In the genomic region with DNA sequence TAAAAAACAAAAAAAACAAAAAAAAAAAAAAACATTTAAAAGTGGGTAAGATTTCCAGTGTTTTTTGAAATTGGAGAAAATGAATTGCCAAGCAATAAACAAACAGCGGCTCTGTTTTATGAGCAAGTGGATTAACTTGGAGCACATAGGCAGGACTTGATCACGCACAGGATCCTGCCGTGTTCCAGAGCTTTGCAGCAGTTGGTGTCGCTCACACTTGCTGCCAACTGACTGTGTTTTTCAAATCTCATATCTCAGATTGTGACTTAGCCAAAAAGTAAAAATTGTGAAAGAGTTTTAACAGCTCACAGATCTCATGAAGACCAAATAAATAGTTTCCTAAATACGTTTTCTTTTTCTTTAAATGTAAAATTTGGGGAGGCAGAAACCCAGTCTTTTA, we compare ENCODE assay signal across 18 mouse cellular contexts.
A peak's percentile ranks its signal among the peaks of the same experiment; 100 is the strongest.
DNase-seq lines count a peak whose midpoint lies in the region; ATAC-seq and TF ChIP-seq lines count a peak whose summit lies in the region.
"Had no signal": no experiment of that assay in that cellular context is flagged by ENCODE, and none has a peak within 500 bp of the region (broad histone marks: within the 10 kb centered on the region; RNA-seq: fewer than 3 reads in every experiment).

No protein-coding gene starts in this region.

- intact Hi-C loops in heart, postnatal 10 days (cut with DNase I): no loop called here

- H3K27ac ChIP-seq in lung, postnatal 0 days (ENCODE audit: low read length): no peak overlapping the region
- H3K27ac ChIP-seq in hindbrain, embryonic 13.5 days: no peak overlapping the region
- no peak overlapping the region for H3K27ac ChIP-seq in kidney, embryonic 14.5 days (ENCODE audit: low read depth, low read length)
- H3K27ac ChIP-seq: embryonic facial prominence, embryonic 10.5 days; heart, embryonic 15.5 days; hindbrain, embryonic 10.5 days; hindbrain, embryonic 15.5 days had no signal

- no peaks in the 10 kb centered on the region for H3K4me1 ChIP-seq in lung, postnatal 0 days (ENCODE audit: insufficient read depth, low read depth, low read length)
- no peaks in the 10 kb centered on the region for H3K4me1 ChIP-seq in hindbrain, embryonic 13.5 days (replicated peaks)
- no peaks in the 10 kb centered on the region for H3K4me1 ChIP-seq in kidney, embryonic 14.5 days (ENCODE audit: control insufficient read depth, insufficient read depth, low read length)
- H3K4me1 ChIP-seq: embryonic facial prominence, embryonic 10.5 days; heart, embryonic 15.5 days; hindbrain, embryonic 10.5 days; hindbrain, embryonic 15.5 days had no signal

- no peak for TF ChIP-seq CTCF in lung, postnatal 0 days (IDR thresholded peaks at IDR 0.05)

- H3K36me3 ChIP-seq in lung, postnatal 0 days (ENCODE audit: insufficient read depth, low read length): no peaks in the 10 kb centered on the region
- no peaks in the 10 kb centered on the region for H3K36me3 ChIP-seq in hindbrain, embryonic 13.5 days
- H3K36me3 ChIP-seq in kidney, embryonic 14.5 days (ENCODE audit: control insufficient read depth, insufficient read depth, low read length): no peaks in the 10 kb centered on the region
- H3K36me3 ChIP-seq: embryonic facial prominence, embryonic 10.5 days; heart, embryonic 15.5 days; hindbrain, embryonic 10.5 days; hindbrain, embryonic 15.5 days had no signal

- DNase-seq in heart, adult 8-10 months (ENCODE audit: low spot score): peak; percentile 7
- no peak for DNase-seq in heart, postnatal 10 days
- DNase-seq in lung, postnatal 0 days (ENCODE audit: low spot score): peak; percentile 29
- no peak for DNase-seq in lung, postnatal 4 days
- peak; percentile 7 for DNase-seq in adipocyte (ENCODE audit: low spot score)
- DNase-seq in brain, adult 2 months (ENCODE audit: low read depth, low spot score): peak; percentile 29
- DNase-seq: adrenal gland, adult 8-10 months; cerebellum, adult 2 months; cerebellum, postnatal 10 days; gastrocnemius, postnatal 25 days had no signal

- H3K4me3 ChIP-seq in lung, postnatal 0 days (ENCODE audit: low read depth, low read length): no peak overlapping the region
- H3K4me3 ChIP-seq in hindbrain, embryonic 13.5 days: no peak overlapping the region
- no peak overlapping the region for H3K4me3 ChIP-seq in kidney, embryonic 14.5 days (ENCODE audit: low read length)
- H3K4me3 ChIP-seq: embryonic facial prominence, embryonic 10.5 days; heart, embryonic 15.5 days; hindbrain, embryonic 10.5 days; hindbrain, embryonic 15.5 days had no signal

- TF ChIP-seq EP300 in lung, postnatal 0 days (IDR thresholded peaks at IDR 0.05): no peak

- no peaks in the 10 kb centered on the region for H3K27me3 ChIP-seq in lung, postnatal 0 days (replicated peaks; ENCODE audit: insufficient read depth, low read length)
- H3K27me3 ChIP-seq in hindbrain, embryonic 13.5 days: no peaks in the 10 kb centered on the region
- no peaks in the 10 kb centered on the region for H3K27me3 ChIP-seq in kidney, embryonic 14.5 days (ENCODE audit: control insufficient read depth, insufficient read depth, low read length)
- H3K27me3 ChIP-seq: heart, embryonic 15.5 days; hindbrain, embryonic 15.5 days had no signal

- no peaks in the 10 kb centered on the region for H3K9me3 ChIP-seq in lung, postnatal 0 days (ENCODE audit: low read length)
- H3K9me3 ChIP-seq in hindbrain, embryonic 13.5 days: no peaks in the 10 kb centered on the region
- no peaks in the 10 kb centered on the region for H3K9me3 ChIP-seq in kidney, embryonic 14.5 days (ENCODE audit: control insufficient read depth, low read length)
- H3K9me3 ChIP-seq: embryonic facial prominence, embryonic 10.5 days; heart, embryonic 15.5 days; hindbrain, embryonic 10.5 days; hindbrain, embryonic 15.5 days had no signal

- no peak overlapping the region for H3K9ac ChIP-seq in lung, postnatal 0 days (replicated peaks; ENCODE audit: low read depth)
- H3K9ac ChIP-seq in hindbrain, embryonic 13.5 days: no peak overlapping the region
- H3K9ac ChIP-seq in kidney, embryonic 14.5 days (ENCODE audit: low read depth, low read length): no peak overlapping the region
- H3K9ac ChIP-seq: heart, embryonic 15.5 days; hindbrain, embryonic 15.5 days had no signal

- no peak for ATAC-seq in lung, postnatal 0 days
- ATAC-seq in hindbrain, embryonic 13.5 days (ENCODE audit: low FRiP score): no peak
- ATAC-seq in kidney, embryonic 14.5 days (ENCODE audit: low FRiP score, low TSS enrichment): no peak
- ATAC-seq: forebrain, embryonic 16.5 days had no signal

- H3K4me2 ChIP-seq in lung, postnatal 0 days (replicated peaks; ENCODE audit: low read depth, low read length): no peak overlapping the region
- no peak overlapping the region for H3K4me2 ChIP-seq in hindbrain, embryonic 13.5 days
- no peak overlapping the region for H3K4me2 ChIP-seq in kidney, embryonic 14.5 days (replicated peaks; ENCODE audit: low read depth, low read length)
- H3K4me2 ChIP-seq: heart, embryonic 11.5 days; heart, embryonic 15.5 days; hindbrain, embryonic 15.5 days had no signal

- 65% methylated on average over 5 of the region's 5 CpGs for WGBS in lung, postnatal 0 days
- WGBS in hindbrain, embryonic 13.5 days: 89% methylated on average over 5 of the region's 5 CpGs
- WGBS in kidney, embryonic 14.5 days: 85% methylated on average over 5 of the region's 5 CpGs

Comparison
In these comparisons a context has a peak if more than half of its experiments do, and no peak if none do; other contexts are left out.
1. DNase-seq: peak in heart, adult 8-10 months (single experiment), lung, postnatal 0 days (single experiment), adipocyte (single experiment) and brain, adult 2 months (single experiment); none in heart, postnatal 10 days (0 of 2) and lung, postnatal 4 days (0 of 2).